Mouse (Mus musculus): ENCODE data around the gene Nap1l5.

The Nap1l5 gene

DNA sequence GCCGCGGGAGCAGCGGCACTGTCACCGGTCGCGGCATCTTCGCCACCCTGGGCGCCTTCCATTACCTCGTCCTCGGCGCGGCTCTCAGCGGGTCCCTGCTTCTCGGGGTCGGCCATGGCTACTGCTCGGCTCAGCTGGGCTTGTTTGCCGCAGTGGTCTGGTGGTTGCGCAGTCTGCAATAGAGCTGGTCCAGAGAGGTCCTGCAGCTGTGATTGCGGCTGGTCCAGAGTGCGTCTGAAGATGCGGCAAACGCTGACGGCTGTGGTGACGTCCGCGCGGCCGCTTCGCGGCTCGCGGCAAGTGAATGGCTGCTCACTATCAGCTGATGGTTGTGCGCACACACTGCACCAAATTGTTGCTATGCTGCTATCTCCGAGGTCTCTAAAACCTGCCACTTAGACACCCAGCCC, at the start of gene Nap1l5:
Gene Nap1l5, minus strand, starts transcription at position 225 of the 410 bp plus-strand sequence.
- DNase-seq: peak; percentile 82

DNA sequence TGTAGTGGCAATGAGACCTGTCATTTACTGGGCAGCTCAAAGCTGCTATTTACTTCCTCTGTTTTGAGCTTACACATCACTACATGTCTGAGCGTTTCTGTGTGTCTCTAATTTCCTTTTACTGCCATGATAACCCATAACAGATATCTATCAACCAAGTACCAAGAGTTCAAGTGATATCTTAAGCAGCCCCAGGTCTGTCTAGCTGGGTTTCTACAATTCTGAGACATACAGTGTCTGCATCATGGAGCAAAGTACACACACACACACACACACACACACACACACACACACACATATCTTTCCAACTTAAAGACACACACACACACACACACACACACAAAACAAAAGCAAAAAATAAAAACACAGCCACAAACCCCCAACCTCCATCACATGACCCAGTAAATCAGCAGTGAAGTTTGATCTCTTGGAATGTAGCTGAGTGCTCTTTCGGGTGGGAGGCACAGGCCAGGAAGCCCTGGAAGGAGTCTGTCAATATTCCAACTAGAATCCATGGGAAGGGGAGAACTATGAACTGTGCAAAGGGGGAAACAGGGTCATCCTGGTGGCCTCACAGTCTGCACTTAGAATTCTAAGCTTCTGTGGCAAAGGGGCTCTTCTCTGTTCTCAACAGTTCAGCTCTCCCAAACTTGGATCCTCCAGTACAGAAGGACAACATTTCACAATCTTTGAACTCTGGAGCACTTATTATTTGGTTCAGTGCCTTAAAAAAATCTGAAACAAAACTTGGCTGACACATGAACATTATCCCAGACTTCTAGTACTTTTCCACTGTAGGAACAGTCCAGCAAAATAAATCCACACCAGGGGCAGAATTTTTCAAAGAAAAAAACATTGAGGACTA, 44.5 kb upstream of the Nap1l5 start:
- no peak for DNase-seq

DNA sequence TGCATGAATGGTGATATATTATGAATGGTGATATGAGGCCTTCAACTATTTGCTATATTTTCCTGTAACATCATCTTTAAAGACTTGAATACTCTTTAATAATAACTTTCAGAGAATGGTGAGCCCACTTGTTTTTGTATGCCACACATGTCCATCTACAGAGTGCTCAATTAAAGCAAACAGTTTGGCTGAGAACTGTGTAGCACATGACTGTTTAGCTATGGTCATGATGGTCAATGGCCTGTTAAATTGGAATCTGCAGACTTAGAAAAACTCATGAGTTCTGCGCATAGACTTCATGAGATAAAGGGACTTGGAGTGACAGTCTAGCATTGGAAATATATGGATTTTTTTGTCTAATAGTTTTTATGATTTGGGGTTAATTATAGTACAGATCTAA, 43.5 kb upstream of the Nap1l5 start:
- DNase-seq: no peak

DNA sequence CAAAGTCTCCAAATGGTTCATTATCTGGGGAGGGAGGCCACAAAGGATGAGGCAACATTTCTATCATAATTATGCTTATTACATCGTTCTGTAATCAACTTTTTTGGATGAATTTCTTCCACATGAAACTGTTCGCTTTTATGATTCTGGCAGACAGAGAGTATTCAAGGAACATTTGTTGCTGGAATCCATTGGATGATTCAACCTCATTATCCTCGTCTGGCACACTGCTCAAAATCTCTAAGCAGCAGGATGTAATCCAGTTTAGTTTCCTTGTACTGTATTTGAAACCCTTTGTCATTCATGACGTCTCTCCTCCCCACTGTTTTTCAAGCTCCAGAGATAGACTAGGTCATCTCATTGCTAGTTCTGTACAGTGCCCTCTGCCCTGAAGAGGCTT, 40.0 kb upstream of the Nap1l5 start:
- no peak for DNase-seq

DNA sequence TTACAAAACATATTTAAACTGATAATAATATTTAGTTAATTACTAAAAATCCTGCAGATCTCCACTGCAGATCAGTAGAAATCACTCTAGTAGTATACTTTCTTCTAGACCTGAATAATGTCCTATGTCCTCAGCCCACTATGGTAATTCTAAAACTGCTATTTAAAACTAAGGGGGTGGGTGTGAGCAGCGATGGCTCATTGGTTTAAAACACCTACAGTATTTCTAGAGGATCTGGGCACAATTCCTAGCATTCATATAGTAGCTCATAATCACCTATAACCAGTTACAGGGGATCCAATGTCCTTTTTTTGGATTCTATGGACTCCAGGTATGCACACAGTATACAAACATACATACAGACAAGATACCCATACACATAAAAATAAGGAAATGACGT, 39.4 kb upstream of the Nap1l5 start:
- no peak for DNase-seq

DNA sequence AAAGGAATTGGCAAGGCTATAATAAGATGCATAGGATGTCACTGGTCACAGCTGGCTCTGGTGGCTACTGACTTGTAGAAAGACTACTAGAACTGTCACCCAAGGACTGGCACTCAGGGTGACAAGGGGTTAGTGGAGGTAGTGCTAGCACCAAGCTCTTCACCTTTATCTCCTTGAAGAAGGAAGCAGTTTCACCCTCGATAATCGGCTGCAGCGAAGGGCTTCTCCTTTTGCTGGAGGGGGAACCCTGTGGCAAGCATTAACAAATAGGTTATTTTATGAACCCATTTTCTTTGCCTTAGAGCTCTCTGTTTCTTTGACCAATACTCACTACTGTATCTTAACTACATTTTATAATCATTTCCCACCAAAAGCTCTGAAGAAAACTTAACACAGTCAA, 37.1 kb upstream of the Nap1l5 start:
- DNase-seq: no peak

DNA sequence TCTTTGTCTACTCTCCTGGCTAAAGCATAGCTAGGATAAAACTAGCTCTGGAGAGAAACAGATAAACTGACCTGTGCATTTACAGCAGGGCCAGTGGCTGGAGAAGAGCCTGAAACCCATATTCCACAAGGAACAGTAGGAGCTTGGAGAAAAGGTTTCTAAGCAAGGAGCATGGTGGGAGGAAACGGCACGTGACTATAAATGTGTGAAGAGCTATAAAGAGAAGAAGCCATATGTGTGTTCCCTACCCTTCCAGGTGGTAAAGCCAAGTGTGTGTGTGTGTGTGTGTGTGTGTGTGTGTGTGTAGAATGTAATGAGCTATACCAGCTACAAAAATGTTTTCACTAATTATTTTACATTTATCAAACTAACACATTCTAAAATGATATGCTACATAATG, 35.4 kb upstream of the Nap1l5 start:
- DNase-seq: no peak

DNA sequence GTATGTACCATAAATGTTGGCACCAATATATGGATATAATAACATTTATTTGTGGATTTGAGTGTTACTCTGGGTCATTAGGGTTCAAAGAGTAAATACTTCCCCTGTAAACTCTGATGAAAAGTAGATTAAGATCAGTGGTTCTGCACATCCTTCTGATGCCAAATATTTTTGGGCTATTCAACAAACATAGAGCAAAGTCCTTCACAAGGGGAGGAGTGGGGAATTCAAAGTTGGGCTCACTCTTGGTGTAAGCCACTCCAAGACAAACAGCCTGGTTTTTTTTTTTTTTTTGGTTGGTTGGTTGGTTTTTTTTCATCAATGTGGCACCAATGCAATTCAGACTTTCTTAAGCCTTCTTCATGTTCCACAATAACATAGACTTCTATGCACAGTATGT, 30.9 kb upstream of the Nap1l5 start:
- no peak for DNase-seq

DNA sequence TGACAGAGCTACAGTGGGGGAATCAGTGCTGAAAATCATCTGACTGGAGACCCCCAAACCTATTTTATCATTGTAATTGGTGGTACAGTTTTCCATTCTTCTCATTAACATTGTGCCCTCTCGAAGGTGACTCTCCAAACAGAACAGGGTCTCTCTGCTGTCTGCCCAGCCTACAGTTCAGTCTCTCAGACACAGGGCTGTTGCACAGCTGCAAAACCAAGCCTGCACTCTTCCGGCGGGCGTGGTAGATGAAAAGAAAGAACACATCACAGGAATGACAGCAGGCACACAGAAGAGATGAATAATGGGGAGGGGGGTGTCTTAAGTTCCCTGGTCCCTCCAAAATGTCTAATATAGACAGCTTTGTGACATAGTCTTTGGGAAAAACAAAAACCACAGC, 27.3 kb upstream of the Nap1l5 start:
- no peak for DNase-seq

DNA sequence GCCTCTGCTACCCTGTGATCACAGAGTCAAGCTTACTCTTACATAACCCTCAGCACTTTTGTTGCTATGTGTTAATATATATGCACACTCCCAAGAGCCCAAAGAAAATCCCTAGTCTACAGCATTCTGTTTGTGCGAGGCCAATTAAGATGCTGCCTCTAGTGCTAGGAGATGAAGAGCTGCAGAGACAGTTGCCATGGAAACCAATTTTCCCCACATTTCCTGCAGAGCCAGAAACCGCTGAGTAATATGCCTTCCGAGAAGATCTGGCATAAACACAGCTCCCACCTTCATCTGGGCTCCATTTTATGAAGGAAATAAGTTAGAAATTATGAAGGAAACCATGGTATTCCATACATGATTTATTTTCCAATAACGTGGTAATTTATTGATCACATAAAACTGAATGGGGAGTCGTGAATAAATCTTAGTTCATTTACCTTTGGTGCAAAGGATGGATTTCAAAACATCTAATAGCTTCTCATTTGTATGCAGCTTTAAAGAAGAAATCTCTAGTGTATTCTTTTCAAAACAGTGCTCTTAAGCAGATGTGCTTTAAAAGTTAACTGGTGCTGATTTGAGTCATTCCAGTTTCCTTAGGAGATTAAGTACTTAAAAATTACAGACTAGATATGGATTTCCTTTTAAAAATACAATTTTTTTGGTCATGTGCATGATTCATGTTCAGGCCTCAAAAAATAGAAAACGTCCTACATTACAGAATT, 26.5 kb upstream of the Nap1l5 start:
- peak; percentile 41 for DNase-seq

DNA sequence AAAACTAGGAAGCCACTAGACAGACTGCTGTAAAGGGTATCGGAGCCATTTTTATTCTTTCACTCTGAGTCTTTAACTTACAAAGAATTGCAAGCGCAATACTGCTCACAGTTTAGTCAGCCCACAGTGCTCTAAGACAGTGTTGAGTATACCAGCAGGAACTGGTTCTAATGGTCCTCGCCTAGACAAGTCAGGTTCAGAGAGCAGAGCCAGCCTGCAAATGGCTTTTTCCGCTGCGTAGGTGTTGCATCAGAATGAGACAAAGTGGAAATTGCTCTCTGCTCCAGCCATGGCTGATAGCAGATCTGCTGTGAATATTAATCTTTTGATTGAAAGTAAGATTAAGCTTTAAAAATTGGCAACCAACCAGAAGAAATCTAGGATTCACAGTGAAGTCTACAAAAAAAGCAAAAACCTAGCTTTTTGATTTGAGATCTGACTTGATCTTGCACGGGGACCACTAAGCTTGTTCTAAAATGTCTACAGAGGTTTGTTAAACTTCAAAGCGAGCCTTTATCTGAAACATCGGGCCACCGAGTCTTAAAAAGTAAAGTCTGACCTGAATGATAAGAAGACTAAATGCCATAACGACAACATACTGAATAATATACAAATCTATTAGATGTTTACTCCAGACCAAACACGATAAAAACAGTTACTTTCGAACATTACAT, 25.8 kb upstream of the Nap1l5 start:
- DNase-seq: peak; percentile 17

DNA sequence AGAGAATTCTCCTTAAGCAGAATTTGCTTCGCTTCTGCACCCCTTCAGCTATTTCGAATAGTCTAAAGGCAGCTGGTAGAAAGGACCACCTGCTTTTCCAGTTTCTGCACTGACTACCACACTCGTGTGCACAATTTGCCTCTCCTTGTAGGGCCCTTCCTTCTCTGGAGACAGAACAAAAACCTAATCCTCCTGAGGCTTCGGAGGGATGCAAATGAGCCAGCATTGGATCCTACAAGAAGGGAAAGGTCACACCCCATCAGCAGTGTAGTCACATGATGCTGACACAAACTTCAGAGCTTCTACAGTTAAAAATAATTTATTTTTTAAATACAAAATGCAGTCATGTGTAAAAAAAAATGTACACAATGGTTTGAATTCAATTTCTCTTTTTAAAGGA, 24.3 kb upstream of the Nap1l5 start:
- DNase-seq: no peak

DNA sequence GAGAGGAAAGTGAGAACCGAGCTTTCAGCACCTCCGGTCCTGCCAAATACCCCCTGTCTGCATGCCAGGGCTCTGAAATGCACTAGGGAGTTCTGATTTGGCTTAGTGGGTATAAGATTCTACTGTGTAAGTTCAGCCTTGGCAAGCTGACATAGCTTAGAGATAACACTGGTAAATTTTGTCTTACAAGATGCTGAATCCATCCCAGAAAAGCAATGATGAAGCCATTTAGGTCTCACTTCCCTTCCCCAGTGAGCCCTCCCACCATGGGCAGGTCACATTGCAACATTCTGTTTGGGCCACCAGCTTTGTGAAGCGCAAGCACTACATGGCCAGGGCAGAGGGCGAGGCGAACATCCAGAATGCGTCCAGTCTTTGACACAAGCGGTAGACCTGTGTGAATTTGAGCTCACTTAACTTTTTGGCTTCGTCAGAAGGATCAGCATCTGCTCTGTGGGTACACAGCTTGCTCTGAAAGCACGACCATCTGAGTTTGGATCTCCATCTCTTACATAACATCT, 23.1 kb upstream of the Nap1l5 start:
- no peak for DNase-seq

DNA sequence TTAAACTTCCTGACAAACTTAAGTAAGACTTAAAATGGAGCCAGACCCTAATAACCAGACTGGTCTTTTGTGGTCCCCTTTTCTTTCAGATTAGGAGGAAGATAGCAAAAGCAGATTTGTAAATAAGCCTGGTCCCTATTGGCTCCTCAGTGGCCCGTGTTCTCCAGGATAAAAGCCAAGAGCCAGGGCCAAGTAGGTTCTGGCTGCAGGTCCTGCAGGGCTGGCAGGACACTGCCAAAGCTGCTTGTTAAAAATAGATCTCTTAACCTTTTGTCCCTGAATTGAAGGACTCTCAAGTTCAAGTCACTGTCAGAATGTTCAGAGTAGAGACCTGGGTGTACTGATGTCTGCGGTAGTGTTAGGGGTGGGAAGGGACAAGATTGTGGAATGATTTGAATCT, 21.0 kb upstream of the Nap1l5 start:
- peak; percentile 72 for DNase-seq

DNA sequence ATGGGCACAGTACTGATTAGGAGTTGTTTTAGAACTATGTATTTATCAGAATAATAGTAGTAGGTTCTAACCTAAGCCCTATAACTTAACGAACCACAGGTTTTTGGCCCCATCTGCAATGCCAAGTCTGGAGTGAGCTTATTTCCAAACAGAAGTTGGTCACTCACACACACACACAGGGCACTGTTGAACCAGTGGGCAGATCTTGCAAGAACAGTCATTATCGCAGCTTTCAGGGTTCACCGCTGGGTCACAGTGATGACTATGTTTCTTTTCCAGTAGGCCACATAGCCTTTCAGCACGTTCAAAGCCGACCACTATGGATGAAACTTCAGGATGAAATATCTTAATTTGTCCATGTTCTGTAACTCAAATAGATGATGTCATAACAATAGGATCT, 15.6 kb upstream of the Nap1l5 start:
- DNase-seq: no peak

DNA sequence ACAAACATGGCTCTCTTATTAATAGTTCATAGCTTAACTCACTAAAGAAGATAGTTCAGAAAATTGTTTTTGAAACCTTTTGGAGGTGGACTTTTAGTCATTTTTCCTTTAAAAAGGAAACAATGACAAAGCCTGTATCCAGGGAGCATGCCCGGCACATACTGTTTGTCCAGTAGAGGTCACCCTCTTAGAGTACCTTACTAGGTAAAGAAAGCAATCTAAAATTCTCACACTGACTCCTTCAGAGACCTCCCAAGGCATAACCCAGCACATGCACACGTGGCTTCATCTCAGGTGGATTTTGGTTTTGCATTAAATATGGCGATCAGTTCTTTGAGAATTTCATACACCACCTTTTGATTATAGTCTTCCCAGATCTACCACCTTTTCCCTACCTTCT, 14.7 kb upstream of the Nap1l5 start:
- no peak for DNase-seq

DNA sequence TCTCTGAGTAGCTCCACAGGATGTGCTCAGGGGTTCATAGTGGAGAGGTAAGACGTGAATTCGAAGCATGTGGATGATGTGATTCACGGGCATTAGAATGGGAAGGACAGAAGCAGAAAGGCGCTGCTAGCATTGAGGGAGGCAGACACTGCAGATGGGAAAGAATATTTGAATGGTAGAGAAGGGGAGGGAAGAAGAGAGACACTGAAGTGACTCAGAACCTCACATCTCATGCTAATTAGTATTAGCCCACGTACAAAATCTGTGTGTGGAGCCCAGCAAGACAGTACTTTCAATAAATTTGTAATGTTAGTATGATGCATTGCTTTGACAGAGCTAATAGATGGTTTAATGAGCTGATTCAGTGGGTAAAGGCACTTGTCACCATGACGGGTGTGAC, 13.9 kb upstream of the Nap1l5 start:
- DNase-seq: no peak

DNA sequence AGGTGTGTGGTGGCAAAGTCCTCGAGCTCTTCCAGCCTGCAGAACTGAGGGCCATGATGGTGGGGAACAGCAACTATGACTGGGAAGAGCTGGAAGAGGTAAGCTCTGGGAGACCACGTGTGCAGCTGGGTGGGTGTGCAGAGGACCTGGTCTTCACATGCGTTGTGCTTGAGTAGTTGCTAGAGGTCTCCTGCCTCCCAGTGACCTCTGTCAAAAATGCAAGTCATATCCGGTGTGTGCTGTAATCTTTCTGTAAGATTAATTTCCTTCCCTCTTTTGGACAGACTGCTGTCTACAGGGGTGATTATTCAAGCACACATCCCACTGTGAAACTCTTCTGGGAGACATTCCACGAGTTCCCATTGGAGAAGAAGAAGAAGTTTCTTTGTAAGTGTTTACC, 9.6 kb upstream of the Nap1l5 start:
- DNase-seq: no peak

DNA sequence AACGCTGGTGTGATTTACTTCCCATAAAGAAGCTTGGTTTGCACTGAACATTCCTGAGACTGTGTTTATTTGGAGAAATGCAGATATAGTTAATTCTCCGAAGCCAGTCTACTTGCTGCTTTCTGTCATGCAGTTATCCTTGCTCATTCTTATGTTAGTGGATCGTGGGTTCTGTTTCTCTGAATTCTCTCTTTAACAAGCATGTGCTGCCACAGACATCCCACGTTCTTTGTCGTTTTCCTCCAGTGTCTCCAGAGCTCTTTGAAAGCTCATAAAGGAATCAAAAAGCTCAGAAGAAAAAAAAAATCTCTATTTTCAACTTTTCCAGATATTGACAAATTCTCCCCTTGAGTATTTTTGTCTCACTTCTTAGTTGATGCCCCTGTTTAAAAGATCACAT, 7.1 kb upstream of the Nap1l5 start:
- DNase-seq: no peak

DNA sequence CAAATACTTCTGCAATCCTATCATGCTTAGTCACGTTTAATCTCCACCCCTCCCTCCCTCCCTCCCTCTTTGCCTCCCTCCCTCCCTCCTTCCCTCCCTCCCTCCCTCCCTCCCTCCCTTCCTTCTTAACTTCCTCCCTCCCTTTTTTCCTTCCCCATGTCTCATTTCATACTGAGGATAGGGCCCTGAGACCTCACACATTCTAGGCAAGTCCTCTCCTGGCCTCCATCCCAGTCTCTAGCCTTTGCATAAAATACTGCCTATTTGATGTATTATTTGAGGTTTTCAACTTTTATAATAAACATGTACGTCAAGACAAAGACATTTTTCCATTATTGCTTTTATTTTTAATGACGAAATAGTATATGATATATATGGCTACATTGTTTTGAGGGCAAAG, 6.7 kb upstream of the Nap1l5 start:
- DNase-seq: no peak

DNA sequence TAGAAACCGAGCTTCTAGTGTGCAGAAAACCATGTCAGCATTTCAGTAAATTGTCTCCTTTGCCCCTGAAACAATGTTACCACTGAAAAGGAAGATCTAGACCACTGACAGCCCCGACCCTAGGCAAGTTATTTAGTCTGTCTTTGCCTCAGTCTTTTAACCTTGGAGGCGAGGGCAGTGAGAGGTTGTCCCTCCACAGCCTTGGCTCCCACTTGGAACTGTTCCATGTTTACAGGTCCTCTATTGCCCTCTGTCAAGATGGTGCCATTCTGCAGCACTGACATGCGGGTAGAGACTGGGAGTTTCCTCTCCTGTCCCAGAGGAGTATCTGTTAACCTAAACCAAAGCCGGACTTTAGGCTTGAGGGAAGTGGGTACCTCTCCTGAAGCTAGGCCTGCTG, 6.0 kb upstream of the Nap1l5 start:
- no peak for DNase-seq

DNA sequence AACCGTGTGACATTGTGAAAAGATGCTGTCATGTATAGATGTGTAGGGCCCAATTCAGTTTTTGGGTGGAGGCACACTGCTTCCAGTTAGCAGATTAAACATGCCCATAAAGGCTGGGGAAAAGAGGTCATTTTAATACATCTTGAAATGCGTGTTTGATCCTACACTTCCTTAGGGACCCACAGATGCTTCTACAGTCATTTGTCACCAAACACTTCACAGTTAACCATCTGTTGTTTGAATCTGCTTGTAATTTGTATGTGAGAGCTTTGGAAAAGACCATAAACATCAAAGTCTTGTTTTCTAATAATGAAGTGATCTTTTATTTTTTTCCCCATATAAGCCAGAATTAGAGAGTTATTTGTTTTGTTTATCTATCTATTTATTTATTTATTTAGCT, 915 bp upstream of the Nap1l5 start:
- no peak for DNase-seq

DNA sequence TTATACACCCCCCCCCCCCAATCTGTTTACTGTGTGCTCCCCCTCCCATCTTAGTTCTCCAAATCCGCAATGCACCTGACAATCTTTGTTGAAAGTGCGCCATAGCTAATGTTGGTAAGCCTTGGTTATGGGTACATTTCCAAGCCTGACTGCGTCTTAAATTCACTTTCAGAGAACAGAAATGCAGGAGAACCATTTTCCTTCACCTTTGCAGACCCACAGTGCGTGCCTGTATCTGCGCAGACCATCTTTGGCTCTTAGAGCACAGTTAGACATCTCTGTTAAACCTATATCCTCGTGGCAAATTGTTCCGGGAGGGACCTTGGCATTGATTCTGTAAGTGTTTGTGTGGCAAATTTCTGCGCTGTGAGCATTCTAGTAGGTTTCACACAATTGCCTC, 460 bp upstream of the Nap1l5 start:
- no peak for DNase-seq

DNA sequence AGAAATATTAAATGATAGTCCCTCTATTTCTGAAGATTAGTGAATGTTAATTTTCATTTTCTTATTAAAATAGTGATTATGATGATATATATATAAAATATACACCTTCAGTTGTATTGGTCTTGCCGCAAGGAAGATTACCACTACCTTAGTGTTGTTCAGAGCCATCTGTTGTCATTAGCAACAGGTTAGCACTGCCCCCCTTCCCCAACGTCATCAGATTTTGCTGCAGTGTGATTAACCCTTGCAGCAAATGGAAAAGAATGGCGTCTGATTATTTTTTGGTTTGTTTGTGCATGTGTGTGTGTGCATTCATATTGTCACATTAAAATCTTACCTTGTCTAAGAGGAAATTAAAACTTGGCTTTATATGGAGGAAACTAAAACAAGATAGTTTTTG, 2.3 kb downstream of the Nap1l5 start:
- DNase-seq: no peak
